Mouse (Mus musculus): ENCODE measurements around the gene Olfr455.

DNA sequence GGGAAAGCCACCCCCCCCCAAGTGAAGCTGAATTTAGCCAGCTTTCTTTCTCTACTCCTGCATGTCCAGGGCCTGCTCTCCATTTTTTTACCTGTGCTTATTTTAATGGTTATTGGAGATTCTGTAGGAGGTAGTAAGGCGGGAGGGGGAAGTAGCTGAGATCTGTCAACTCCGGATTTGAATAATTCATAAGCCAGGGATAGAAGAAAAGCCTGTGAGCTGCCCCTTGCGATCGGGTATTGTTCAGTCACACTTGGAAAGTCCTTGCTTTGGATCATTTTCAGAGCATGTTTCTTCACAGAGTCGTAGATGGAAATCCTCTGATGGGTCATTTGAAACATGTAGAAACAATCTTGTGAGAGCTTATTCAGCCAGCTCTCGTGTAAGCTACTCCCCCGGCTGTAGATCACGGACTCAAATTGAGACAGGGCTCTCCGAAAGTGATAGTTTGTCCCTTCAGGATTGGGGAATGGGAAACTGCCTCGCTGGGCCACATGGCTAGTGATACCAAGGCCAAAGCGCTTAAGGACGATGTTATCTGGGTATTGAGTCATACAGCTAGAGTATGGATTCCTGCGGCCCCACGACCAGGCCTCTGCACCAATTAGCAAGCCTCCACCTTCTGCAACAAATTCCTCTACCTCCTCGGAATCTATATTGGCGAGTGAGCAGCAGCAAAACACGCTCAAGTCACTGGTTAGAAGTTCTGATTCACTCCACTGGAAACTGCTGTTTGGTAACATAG, 45.9 kb upstream of the Olfr455 start:
- TF ChIP-seq CTCF (IDR thresholded peaks at IDR 0.05) (no peak), EP300 (IDR thresholded peaks at IDR 0.05) (no peak)
